Mouse (Mus musculus): Measurements from ENCODE around the gene Rabl2. TPM values are rescaled to one million over a fixed set of nuclear protein-coding genes. Genes with fewer than 3 reads are reported as not detected.

Gene Rabl2
- polyA plus RNA-seq, 1 experiment: 18.1 TPM

DNA sequence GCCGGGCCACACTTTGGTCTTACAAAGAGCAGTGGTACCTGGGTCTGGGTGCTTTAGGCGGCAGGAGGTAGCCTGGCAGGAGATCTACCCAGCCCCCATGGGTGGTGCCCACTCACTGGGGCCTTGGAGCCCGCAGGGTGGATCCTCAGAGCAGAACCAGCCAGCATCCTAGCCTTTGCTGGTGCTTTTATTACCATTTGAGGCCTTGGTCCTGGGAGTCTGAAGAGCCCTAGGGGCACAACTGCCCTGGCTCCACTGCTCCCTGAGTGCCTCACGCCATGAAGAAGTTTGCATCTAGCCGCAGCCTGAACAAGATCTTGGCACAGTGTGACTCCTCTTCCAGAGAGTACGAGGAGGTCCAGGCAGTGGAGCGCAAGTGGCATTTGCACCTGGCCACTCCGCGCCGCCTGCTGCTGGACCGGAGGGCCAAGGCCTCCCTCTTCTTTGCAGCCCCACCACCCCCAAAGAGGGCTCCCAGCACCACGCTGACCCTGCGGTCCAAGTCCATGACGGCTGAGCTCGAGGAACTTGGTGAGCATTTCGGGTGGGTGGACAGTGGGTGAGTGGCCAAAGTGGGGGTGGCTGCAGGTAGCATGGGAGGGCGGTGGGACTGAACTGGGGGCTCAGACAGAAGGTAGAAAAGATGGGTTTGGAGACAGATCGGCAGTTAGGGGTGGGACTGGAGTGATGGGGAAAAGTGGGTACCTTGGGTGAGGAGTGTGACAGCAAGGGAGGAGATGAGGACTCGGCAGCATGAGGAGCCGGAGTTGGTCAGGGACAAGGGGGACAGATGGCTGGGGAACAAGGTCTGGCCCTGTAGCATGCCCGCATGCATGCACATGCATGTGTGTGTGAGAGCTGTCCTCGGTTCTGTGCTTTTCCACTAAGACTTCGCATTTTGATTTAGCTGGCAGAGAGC, 58.5 kb downstream of the Rabl2 start:
- Histone ChIP-seq H3K27me3 (replicated peaks; ENCODE audit: control insufficient read depth, insufficient read depth, low read length) (no peaks in the 10 kb centered on the region), H3K4me3 (ENCODE audit: insufficient read depth, low read depth, low read length) (no peak overlapping the region), H3K4me1 (ENCODE audit: control insufficient read depth, insufficient read depth, low read length) (no peaks in the 10 kb centered on the region), H3K36me3 (ENCODE audit: control insufficient read depth, insufficient read depth, low read length) (no peaks in the 10 kb centered on the region), H3K27ac (ENCODE audit: insufficient read depth, low read depth, low read length) (no peak overlapping the region)
- DNase-seq: no peak
- WGBS: 75% methylated on average over 23 of the region's 23 CpGs
- TF ChIP-seq POLR2A (IDR thresholded peaks at IDR 0.05; ENCODE audit: low read depth, low read length) (no peak), CTCF (conservative IDR thresholded peaks at IDR 0.05; ENCODE audit: insufficient read depth, insufficient read length, low read depth, low read length) (no peak)

Other genes starting within 250 kb of the Rabl2 start
- gene Lmf2, start 236.3 kb downstream of the Rabl2 start, polyA plus RNA-seq (2012; rRNA removed): 40.2 and 43.7 TPM in 2 replicates
- 111 and 124 TPM in 2 replicates for gene Ncaph2, start 236.2 kb downstream of the Rabl2 start, polyA plus RNA-seq (2012; rRNA removed)
- gene Sco2, start 218.1 kb downstream of the Rabl2 start, polyA plus RNA-seq (2012; rRNA removed): 59.5 and 65.3 TPM in 2 replicates
- 1.8 and 3.1 TPM in 2 replicates for gene Tymp, start 214.9 kb downstream of the Rabl2 start, polyA plus RNA-seq (2012; rRNA removed)
- 1.6 and 2.2 TPM in 2 replicates for gene Odf3b, start 212.6 kb downstream of the Rabl2 start, polyA plus RNA-seq (2012; rRNA removed)
- gene Klhdc7b, start 207.0 kb downstream of the Rabl2 start, polyA plus RNA-seq (2012; rRNA removed): not detected in 2 replicates
- gene Syce3, start 181.4 kb downstream of the Rabl2 start, polyA plus RNA-seq (2012; rRNA removed): not detected in 2 replicates
- 55.3 and 64.1 TPM in 2 replicates for gene Cpt1b, start 166.1 kb downstream of the Rabl2 start, polyA plus RNA-seq (2012; rRNA removed)
- 0.76 and 0.99 TPM in 2 replicates for gene C730034F03Rik, start 162.3 kb downstream of the Rabl2 start, polyA plus RNA-seq (2012; rRNA removed)
- 1.1 and 1.5 TPM in 2 replicates for gene Gm44502, start 162.2 kb downstream of the Rabl2 start, polyA plus RNA-seq (2012; rRNA removed)
- 58.2 and 62.6 TPM in 2 replicates for gene Chkb, start 162.0 kb downstream of the Rabl2 start, polyA plus RNA-seq (2012; rRNA removed)
- 0.29 and 0.59 TPM in 2 replicates for gene Mapk8ip2, start 138.0 kb downstream of the Rabl2 start, polyA plus RNA-seq (2012; rRNA removed)
- 26.0 and 30.0 TPM in 2 replicates for gene Arsa, start 114.5 kb downstream of the Rabl2 start, polyA plus RNA-seq (2012; rRNA removed)
- gene Shank3, start 92.3 kb downstream of the Rabl2 start, polyA plus RNA-seq (2012; rRNA removed): 18.0 and 19.5 TPM in 2 replicates
- gene Acr, start 23.6 kb downstream of the Rabl2 start, polyA plus RNA-seq (2012; rRNA removed): 0.58 and 0.74 TPM in 2 replicates
- gene Syt10, start 249.9 kb upstream of the Rabl2 start, polyA plus RNA-seq (2012; rRNA removed): not detected in 2 replicates

Data from kidney, adult 2 months (tissue).